Mouse (Mus musculus) forebrain, postnatal 0 days (tissue): ENCODE measurements at regions not wholly inside any gene's neighbourhood (a gene's known extent, or its start where the extent isn't known, plus 50 kb on each side); places are given as distances from the start of the nearest gene placed in this dataset.

Experiments used
- ATAC-seq: fragments of 200-750 bp; cut with Nextera tagmentation; 2 replicates; pipeline ENCODE4 v1.8.0; 2017; ENCODE audit warnings: mild to moderate bottlenecking, moderate library complexity
- DNase-seq: peaks from one replicate; pipeline ENCODE4 v3.0.0-alpha.2; 2015
- H3K27ac ChIP-seq: fragments of 300-500 bp; sonication (generic); 2 replicates; pipeline ENCODE4 v1.5.1; 2014; ENCODE audit warnings: low read depth, mild to moderate bottlenecking, antibody characterized with exemption, low read length, moderate library complexity, mixed read lengths
- H3K27me3 ChIP-seq: fragments of 300-500 bp; sonication (generic); 2 replicates; pipeline ENCODE4 v1.6.1; 2014; ENCODE audit warnings: mild to moderate bottlenecking, low read length, mixed read lengths; ENCODE audit not compliant: insufficient read depth
- H3K36me3 ChIP-seq: fragments of 300-500 bp; sonication (generic); 2 replicates; pipeline ENCODE4 v1.6.1; 2014; ENCODE audit warnings: mild to moderate bottlenecking, moderate library complexity; ENCODE audit not compliant: insufficient read depth
- H3K4me1 ChIP-seq: fragments of 300-500 bp; sonication (generic); 2 replicates; pipeline ENCODE4 v1.6.1; 2014; ENCODE audit warnings: antibody characterized with exemption; ENCODE audit not compliant: insufficient read depth
- H3K4me2 ChIP-seq: fragments of 300-500 bp; sonication (generic); 2 replicates; pipeline ENCODE4 v1.6.1; 2014; ENCODE audit warnings: low read depth, mild to moderate bottlenecking, moderate library complexity
- H3K4me3 ChIP-seq: fragments of 300-500 bp; sonication (generic); 2 replicates; pipeline ENCODE4 v1.5.1; 2014; ENCODE audit warnings: low read depth, low read length, mixed read lengths
- H3K9ac ChIP-seq: fragments of 300-500 bp; sonication (generic); 2 replicates; pipeline ENCODE4 v1.6.1; 2014; ENCODE audit warnings: mild to moderate bottlenecking
- H3K9me3 ChIP-seq: fragments of 300-500 bp; sonication (generic); 2 replicates; pipeline ENCODE4 v1.6.1; 2016; ENCODE audit warnings: low read length
- CTCF ChIP-seq: sonication (generic); IDR thresholded peaks from 2 replicates; pipeline ENCODE4 v1.5.1; 2016; ENCODE audit warnings: antibody characterized with exemption, control low read depth, low read depth
- WGBS: fragments of 180-500 bp; shearing (Covaris S2); extraction: QIAGEN DNeasy Blood & Tissue Kit; methylation state at CpG from one replicate; pipeline ENCODE4 v1.1.7; 2014; 5-methylcytosine and 5-hydroxymethylcytosine counted together

- 92% methylated on average over 2 of the region's 2 CpGs for WGBS
- TF ChIP-seq CTCF: no peak
- no peaks in the 10 kb centered on the region for H3K9me3 ChIP-seq
- no peak for ATAC-seq
- no peak overlapping the region for H3K9ac ChIP-seq
- no peak overlapping the region for H3K4me3 ChIP-seq
- no peaks in the 10 kb centered on the region for H3K27me3 ChIP-seq
- no peaks in the 10 kb centered on the region for H3K4me1 ChIP-seq
- no peak for DNase-seq
- no peaks in the 10 kb centered on the region for H3K36me3 ChIP-seq
- H3K27ac ChIP-seq: no peak overlapping the region
- no peak overlapping the region for H3K4me2 ChIP-seq
Observed at GRCm38 (mm10) chr1:146185444-146185843, 309.1 kb upstream of the Brinp3 start.

- ATAC-seq (no peak), DNase-seq (peak; percentile 35)
- Histone ChIP-seq H3K27me3 (no peaks in the 10 kb centered on the region), H3K36me3 (no peaks in the 10 kb centered on the region), H3K9me3 (no peaks in the 10 kb centered on the region), H3K4me2 (no peak overlapping the region), H3K4me3 (no peak overlapping the region), H3K27ac (no peak overlapping the region), H3K4me1 (no peaks in the 10 kb centered on the region), H3K9ac (no peak overlapping the region)
- TF ChIP-seq CTCF: peak; percentile 3; the same call in 1 of the 2 replicates
- WGBS: 94% methylated on average over 1 of the region's 1 CpGs
Observed at GRCm38 (mm10) chr1:146211646-146212045, 282.9 kb upstream of the Brinp3 start.

- DNase-seq (peak; percentile 67), ATAC-seq (peak; percentile 55; the same call in 1 of the 2 replicates)
Observed at GRCm38 (mm10) chr1:146231487-146232466, 262.8 kb upstream of the Brinp3 start.

GRCm38 (mm10) chr1:146260400-146260799, 234.2 kb upstream of the Brinp3 start:
- Histone ChIP-seq H3K4me2 (no peak overlapping the region), H3K9ac (no peak overlapping the region), H3K9me3 (no peaks in the 10 kb centered on the region), H3K4me3 (no peak overlapping the region), H3K4me1 (no peaks in the 10 kb centered on the region), H3K27me3 (no peaks in the 10 kb centered on the region), H3K27ac (no peak overlapping the region), H3K36me3 (no peaks in the 10 kb centered on the region)
- ATAC-seq (no peak), DNase-seq (peak; percentile 1)
- TF ChIP-seq CTCF: no peak

More at GRCm38 (mm10) chr1:146231487-146232466, 262.8 kb upstream of the Brinp3 start:
- Histone ChIP-seq H3K27ac (no peak overlapping the region; the same call in 1 of the 2 replicates), H3K9ac (no peak overlapping the region), H3K4me1 (no peaks in the 10 kb centered on the region), H3K4me2 (no peak overlapping the region), H3K9me3 (no peaks in the 10 kb centered on the region), H3K27me3 (no peaks in the 10 kb centered on the region), H3K36me3 (no peaks in the 10 kb centered on the region), H3K4me3 (no peak overlapping the region)
- WGBS: 63% methylated on average over 7 of the region's 7 CpGs
- no peak for TF ChIP-seq CTCF

- Histone ChIP-seq H3K27ac (no peak overlapping the region), H3K9me3 (no peaks in the 10 kb centered on the region), H3K4me3 (no peak overlapping the region), H3K4me2 (no peak overlapping the region), H3K27me3 (no peaks in the 10 kb centered on the region), H3K9ac (no peak overlapping the region), H3K36me3 (no peaks in the 10 kb centered on the region), H3K4me1 (no peaks in the 10 kb centered on the region)
- WGBS: 72% methylated on average over 4 of the region's 4 CpGs
- no peak for ATAC-seq
- DNase-seq: no peak
- TF ChIP-seq CTCF: no peak
Observed at GRCm38 (mm10) chr1:146299031-146299430, 195.5 kb upstream of the Brinp3 start.

GRCm38 (mm10) chr1:146312547-146312946, 182.0 kb upstream of the Brinp3 start:
- Histone ChIP-seq H3K27me3 (no peaks in the 10 kb centered on the region), H3K4me2 (no peak overlapping the region), H3K4me3 (no peak overlapping the region), H3K9ac (no peak overlapping the region), H3K27ac (no peak overlapping the region), H3K4me1 (no peaks in the 10 kb centered on the region), H3K36me3 (no peaks in the 10 kb centered on the region), H3K9me3 (no peaks in the 10 kb centered on the region)
- DNase-seq (peak; percentile 18), ATAC-seq (peak; percentile 54)
- no peak for TF ChIP-seq CTCF
- WGBS: 76% methylated on average over 4 of the region's 4 CpGs
